Mouse (Mus musculus) midbrain, postnatal 0 days (tissue): ENCODE measurements at regions not wholly inside any gene's neighbourhood (a gene's known extent, or its start where the extent isn't known, plus 50 kb on each side); places are given as distances from the start of the nearest gene placed in this dataset.

Experiments used
- ATAC-seq: fragments of 200-750 bp; cut with Nextera tagmentation; 2 replicates; pipeline ENCODE4 v1.8.0; 2017; ENCODE audit warnings: moderate number of reproducible peaks, mild to moderate bottlenecking, moderate TSS enrichment, moderate library complexity; ENCODE audit not compliant: low FRiP score
- DNase-seq: peaks from one replicate; pipeline ENCODE4 v3.0.0-alpha.2; 2015; ENCODE audit warnings: low spot score
- H3K27ac ChIP-seq: fragments of 300-500 bp; sonication (generic); 2 replicates; pipeline ENCODE4 v1.5.1; 2014; ENCODE audit warnings: low read depth, mild to moderate bottlenecking, low read length, mixed read lengths
- H3K27me3 ChIP-seq: fragments of 300-500 bp; sonication (generic); 2 replicates; pipeline ENCODE4 v1.6.1; 2014; ENCODE audit warnings: low read length, control low read depth, mixed read lengths; ENCODE audit not compliant: insufficient read depth
- H3K36me3 ChIP-seq: fragments of 300-500 bp; sonication (generic); 2 replicates; pipeline ENCODE4 v1.6.1; 2014; ENCODE audit warnings: low read length, control low read depth, mixed read lengths; ENCODE audit not compliant: insufficient read depth
- H3K4me1 ChIP-seq: fragments of 300-500 bp; sonication (generic); 2 replicates; pipeline ENCODE4 v1.6.1; 2014; ENCODE audit warnings: mild to moderate bottlenecking, control low read depth, antibody characterized with exemption, low read length, mixed read lengths; ENCODE audit not compliant: insufficient read depth
- H3K4me2 ChIP-seq: fragments of 300-500 bp; sonication (generic); 2 replicates; pipeline ENCODE4 v1.6.1; 2014; ENCODE audit warnings: low read depth, mild to moderate bottlenecking, low read length, mixed read lengths; ENCODE audit not compliant: poor library complexity, severe bottlenecking
- H3K4me3 ChIP-seq: fragments of 300-500 bp; sonication (generic); 2 replicates; pipeline ENCODE4 v1.5.1; 2014; ENCODE audit warnings: low read depth, mild to moderate bottlenecking, low read length, moderate library complexity
- H3K9ac ChIP-seq: fragments of 300-500 bp; sonication (generic); replicated peaks from 2 replicates; pipeline ENCODE4 v1.6.1; 2014; ENCODE audit warnings: mild to moderate bottlenecking, low read length, moderate library complexity, mixed read lengths; ENCODE audit not compliant: poor library complexity, severe bottlenecking
- H3K9me3 ChIP-seq: fragments of 300-500 bp; sonication (generic); 2 replicates; pipeline ENCODE4 v1.6.1; 2016; ENCODE audit warnings: low read length, control low read depth
- CTCF ChIP-seq: IDR thresholded peaks from 2 replicates; pipeline ENCODE4 v1.5.1; 2016; ENCODE audit warnings: antibody characterized with exemption, mild to moderate bottlenecking
- WGBS: fragments of 180-500 bp; shearing (Covaris S2); extraction: QIAGEN DNeasy Blood & Tissue Kit; methylation state at CpG from one replicate; pipeline ENCODE4 v1.1.7; 2014; 5-methylcytosine and 5-hydroxymethylcytosine counted together

GRCm38 (mm10) chr14:105588029-105588390 lies 308.6 kb downstream of the Spry2 start:
- H3K27me3 ChIP-seq, result no peaks in the 10 kb centered on the region
- no peak for TF ChIP-seq CTCF
- 59% methylated on average over 8 of the region's 8 CpGs for WGBS
- H3K36me3 ChIP-seq, result no peaks in the 10 kb centered on the region
- H3K9me3 ChIP-seq, result no peaks in the 10 kb centered on the region
- peak; percentile 74 for ATAC-seq
- DNase-seq, result no peak
- H3K4me3 ChIP-seq, result no peak overlapping the region
- no peaks in the 10 kb centered on the region for H3K4me1 ChIP-seq
- no peak overlapping the region for H3K4me2 ChIP-seq
- peak overlapping the region; percentile 69 for H3K27ac ChIP-seq
- H3K9ac ChIP-seq, result no peak overlapping the region

- Histone ChIP-seq H3K9ac (no peak overlapping the region), H3K27ac (no peak overlapping the region), H3K36me3 (no peaks in the 10 kb centered on the region), H3K4me2 (no peak overlapping the region), H3K9me3 (no peaks in the 10 kb centered on the region), H3K4me3 (no peak overlapping the region), H3K4me1 (no peaks in the 10 kb centered on the region), H3K27me3 (no peaks in the 10 kb centered on the region)
- WGBS, result 70% methylated on average over 3 of the region's 3 CpGs
- ATAC-seq, result no peak
- TF ChIP-seq CTCF, result no peak
- DNase-seq, result no peak
Measured at GRCm38 (mm10) chr14:105584632-105585031, 312.0 kb downstream of the Spry2 start.

GRCm38 (mm10) chr14:105583497-105583896 lies 313.1 kb downstream of the Spry2 start:
- Histone ChIP-seq H3K4me1 (no peaks in the 10 kb centered on the region), H3K27ac (no peak overlapping the region), H3K36me3 (no peaks in the 10 kb centered on the region), H3K4me3 (no peak overlapping the region), H3K27me3 (no peaks in the 10 kb centered on the region), H3K9me3 (no peaks in the 10 kb centered on the region), H3K4me2 (no peak overlapping the region), H3K9ac (no peak overlapping the region)
- WGBS, result 96% methylated on average over 2 of the region's 2 CpGs
- ATAC-seq (no peak), DNase-seq (no peak)
- no peak for TF ChIP-seq CTCF

DNA sequence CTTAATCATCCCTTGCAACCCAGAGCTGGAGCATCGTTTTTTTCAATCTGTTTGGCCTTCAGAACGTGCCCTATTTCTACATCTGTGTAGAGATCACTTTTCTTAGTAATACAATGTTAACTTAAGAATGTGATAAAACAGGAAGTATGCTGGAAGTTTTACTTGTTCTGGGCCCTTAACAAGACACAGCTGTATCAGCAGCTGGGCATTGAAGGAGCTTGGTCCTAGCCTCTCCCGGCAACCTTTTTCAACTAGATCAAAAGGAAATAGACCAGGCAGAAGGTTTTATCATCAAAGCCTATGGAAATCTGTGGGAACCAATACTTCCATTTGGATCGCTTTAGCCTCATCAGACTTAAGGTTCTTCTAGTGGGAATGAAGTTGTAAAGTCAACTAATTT lies 317.9 kb downstream of the Ndfip2 start:
- Histone ChIP-seq H3K4me1 (no peaks in the 10 kb centered on the region), H3K27ac (no peak overlapping the region), H3K4me2 (no peak overlapping the region), H3K4me3 (no peak overlapping the region), H3K27me3 (no peaks in the 10 kb centered on the region), H3K9me3 (no peaks in the 10 kb centered on the region), H3K9ac (no peak overlapping the region), H3K36me3 (no peaks in the 10 kb centered on the region)
- no peak for TF ChIP-seq CTCF
- DNase-seq (no peak), ATAC-seq (no peak)
- WGBS, result 53% methylated on average over 4 of the region's 4 CpGs

DNA sequence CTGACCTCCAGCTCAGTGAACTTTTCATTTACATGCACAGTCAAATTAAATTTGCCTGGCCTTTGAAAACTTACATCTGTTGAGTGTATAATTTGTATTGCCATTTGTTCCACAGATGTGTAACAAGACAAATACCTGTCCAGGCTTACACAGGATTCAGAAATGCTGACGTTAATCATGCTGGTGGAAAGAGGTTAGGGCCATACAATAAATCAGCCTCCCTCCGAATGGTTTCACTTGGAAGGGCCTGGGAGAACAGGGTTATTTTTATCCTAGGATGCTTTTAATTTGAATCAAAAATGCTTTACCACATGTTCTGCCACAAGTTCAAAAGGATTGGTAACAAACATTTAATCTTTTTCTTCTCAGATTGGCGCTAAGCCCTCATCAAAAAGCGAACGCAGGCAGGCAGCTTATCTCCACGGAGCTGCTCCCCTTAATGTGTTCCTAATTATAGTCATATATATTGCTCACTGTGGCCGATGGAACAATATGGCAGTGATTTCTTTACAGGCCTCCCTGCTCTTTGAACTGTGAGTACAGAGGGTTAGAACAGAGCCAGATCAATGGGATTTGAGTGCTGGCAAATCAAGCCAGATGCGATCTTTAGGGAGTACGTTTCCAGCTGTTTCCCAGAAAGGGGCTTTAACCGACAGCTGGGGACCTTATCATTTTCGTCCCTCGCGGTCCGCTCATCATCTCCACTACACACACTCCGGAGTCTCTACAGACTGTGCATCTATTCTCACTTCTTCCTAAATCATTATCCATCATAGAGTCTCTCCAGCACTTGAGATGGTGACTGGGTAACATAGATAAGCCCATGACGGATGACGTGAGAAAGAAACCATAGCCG lies 313.9 kb downstream of the Ndfip2 start:
- WGBS, result 41% methylated on average over 18 of the region's 18 CpGs
- H3K9me3 ChIP-seq, result no peaks in the 10 kb centered on the region
- ATAC-seq, result no peak
- H3K4me2 ChIP-seq, result no peak overlapping the region
- no peak overlapping the region for H3K9ac ChIP-seq
- no peak overlapping the region for H3K4me3 ChIP-seq
- no peak for TF ChIP-seq CTCF
- no peak overlapping the region for H3K27ac ChIP-seq
- H3K4me1 ChIP-seq, result no peaks in the 10 kb centered on the region
- DNase-seq, result no peak
- no peaks in the 10 kb centered on the region for H3K27me3 ChIP-seq
- H3K36me3 ChIP-seq, result no peaks in the 10 kb centered on the region

DNA sequence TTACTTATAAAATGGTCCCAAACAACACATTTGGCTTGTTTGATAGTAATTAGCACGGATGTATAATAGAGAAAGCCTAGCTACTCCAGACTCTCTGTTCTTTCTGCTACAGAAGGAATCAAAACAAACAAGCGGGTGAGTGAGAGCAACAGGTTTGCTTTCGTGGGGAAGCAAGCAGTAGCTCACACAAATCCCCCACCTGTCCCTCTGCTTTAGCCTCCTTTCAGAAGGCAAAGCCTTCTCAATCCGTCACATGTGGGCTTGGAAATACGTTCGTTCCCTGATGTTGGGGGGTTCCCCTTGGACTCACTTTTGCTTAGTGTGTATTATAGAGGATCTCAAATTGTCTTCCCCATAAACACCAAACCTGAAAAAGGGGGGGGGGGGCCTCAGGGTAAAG lies 311.8 kb downstream of the Ndfip2 start:
- H3K27me3 ChIP-seq, result no peaks in the 10 kb centered on the region
- no peak overlapping the region for H3K9ac ChIP-seq
- H3K9me3 ChIP-seq, result no peaks in the 10 kb centered on the region
- no peak for TF ChIP-seq CTCF
- H3K4me1 ChIP-seq, result no peaks in the 10 kb centered on the region
- no peak overlapping the region for H3K4me3 ChIP-seq
- no peak for ATAC-seq
- no peak overlapping the region for H3K27ac ChIP-seq
- H3K4me2 ChIP-seq, result no peak overlapping the region
- WGBS, result 74% methylated on average over 6 of the region's 6 CpGs
- no peaks in the 10 kb centered on the region for H3K36me3 ChIP-seq
- DNase-seq, result no peak
